Mouse (Mus musculus): Measurements from ENCODE around the gene Fras1.

GRCm38 (mm10) chr5:96612077-96612476 is 238.3 kb downstream of the Fras1 start:
- TF ChIP-seq CTCF (IDR thresholded peaks at IDR 0.05; ENCODE audit: low read depth, low read length), result no peak
- no peak for TF ChIP-seq POLR2A (IDR thresholded peaks at IDR 0.05; ENCODE audit: extremely low read depth, insufficient read depth, low read length)
